Mouse (Mus musculus) kidney, postnatal 25 days (tissue): Measurements from ENCODE around the gene Llph.

ENCODE experiments used
- DNase-seq, 2 experiments: peaks; one replicate each; pipeline ENCODE4 v3.0.0; 2021; ENCODE audit warnings: mixed read lengths in 2 of 2

Gene Llph

DNA sequence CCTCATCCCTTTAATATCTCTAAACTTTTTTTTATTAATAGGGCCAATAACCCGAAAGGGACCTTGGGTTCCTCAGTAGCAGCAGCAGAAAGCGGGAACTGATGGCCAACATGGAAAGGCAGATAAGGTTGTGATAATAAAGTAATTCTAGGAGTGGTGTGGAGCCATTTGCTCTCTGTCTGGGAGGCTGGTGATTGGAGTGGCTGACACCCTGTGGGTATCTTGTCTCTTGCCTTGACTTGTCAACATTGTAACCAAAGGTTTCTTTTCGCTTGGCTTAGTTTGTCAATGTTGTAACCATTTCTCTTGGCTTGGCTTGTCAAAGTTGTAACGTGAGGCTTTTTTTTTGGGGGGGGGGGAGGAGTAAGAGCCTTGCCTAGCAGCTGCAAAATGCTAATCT, 53.5 kb downstream of the Llph start:
- no peak for DNase-seq

GRCm38 (mm10) chr10:120281700-120282099, 54.8 kb downstream of the Llph start:
- DNase-seq, result no peak
